Mouse (Mus musculus) granulocyte monocyte progenitor cell, adult 5-6 weeks (primary cell): ENCODE data around the gene Fancf. TPM values are rescaled to one million over a fixed set of nuclear protein-coding genes. Genes with fewer than 3 reads are reported as not detected.

Experiments used
- ATAC-seq: replicated peaks from 2 replicates; pipeline ENCODE4 v1.8.0; 2016; ENCODE audit warnings: mild to moderate bottlenecking, moderate TSS enrichment, inconsistent platforms; ENCODE audit not compliant: poor library complexity, severe bottlenecking
- total RNA-seq, 2 experiments: library from RNA; stranded (forward) in 1 of 2; stranded (reverse) in 1 of 2; fragments of 200-712, 200-1000 nt in 1 of 2; fragments of >200 nt in 1 of 2; fragmentation: Nextera tagmentation in 1 of 2; gene quantifications; 2 replicates each; pipeline ENCODE4 v1.2.3; 2014 to 2017

Fancf gene
- total RNA-seq, 2 experiments from 2014 or later = 7.8 to 10.7 TPM

GRCm38 (mm10) chr7:51851890-51852507, 10.1 kb downstream of the Fancf start:
- ATAC-seq = no peak

GRCm38 (mm10) chr7:51850877-51851276, 11.2 kb downstream of the Fancf start:
- no peak for ATAC-seq

GRCm38 (mm10) chr7:51840515-51840914, 21.6 kb downstream of the Fancf start:
- ATAC-seq = no peak

GRCm38 (mm10) chr7:51831917-51832316, 30.1 kb downstream of the Fancf start:
- ATAC-seq = no peak

- no peak for ATAC-seq
Measured at GRCm38 (mm10) chr7:51823562-51824338, 38.3 kb downstream of the Fancf start.

- no peak for ATAC-seq
Measured at GRCm38 (mm10) chr7:51821467-51821866, 40.6 kb downstream of the Fancf start.

GRCm38 (mm10) chr7:51819891-51820290, 42.2 kb downstream of the Fancf start:
- ATAC-seq = no peak

GRCm38 (mm10) chr7:51818251-51818974, 43.7 kb downstream of the Fancf start:
- no peak for ATAC-seq

GRCm38 (mm10) chr7:51816283-51816839, 45.7 kb downstream of the Fancf start:
- no peak for ATAC-seq

GRCm38 (mm10) chr7:51815473-51816282, 46.4 kb downstream of the Fancf start:
- ATAC-seq = no peak

Other genes with a start within 250 kb of the Fancf start
- not detected in 2 replicates for gene Slc17a6, start 240.3 kb downstream of the Fancf start, total RNA-seq (2014; fragmentation: Nextera tagmentation)
- not detected in 2 replicates for gene Slc17a6, start 240.3 kb downstream of the Fancf start, total RNA-seq (2017)
- gene Gas2, start 252 bp downstream of the Fancf start, total RNA-seq (2014; fragmentation: Nextera tagmentation) = 2.9 and 6.8 TPM in 2 replicates
- gene Gas2, start 252 bp downstream of the Fancf start, total RNA-seq (2017) = 7.6 and 8.4 TPM in 2 replicates
- gene Svip, start 143.8 kb upstream of the Fancf start, total RNA-seq (2014; fragmentation: Nextera tagmentation) = 57.8 and 65.4 TPM in 2 replicates
- 51.1 and 70.3 TPM in 2 replicates for gene Svip, start 143.8 kb upstream of the Fancf start, total RNA-seq (2017)
- not detected in 2 replicates for gene 1700015G11Rik, start 153.5 kb upstream of the Fancf start, total RNA-seq (2014; fragmentation: Nextera tagmentation)
- gene 1700015G11Rik, start 153.5 kb upstream of the Fancf start, total RNA-seq (2017) = not detected in 2 replicates